ENCODE assay signal across 23 mouse cellular contexts in genomic region chr4:129095276-129095675, GRCm38 (mm10). TPM values are rescaled to one million over a fixed set of nuclear protein-coding genes. Genes with fewer than 3 reads are reported as not detected.
A peak's percentile ranks its signal among the peaks of the same experiment; 100 is the strongest.
DNase-seq lines count a peak whose midpoint lies in the region; ATAC-seq and TF ChIP-seq lines count a peak whose summit lies in the region.
"Had no signal": no experiment of that assay in that cellular context is flagged by ENCODE, and none has a peak within 500 bp of the region (broad histone marks: within the 10 kb centered on the region; RNA-seq: fewer than 3 reads in every experiment).

No protein-coding gene starts in this region.

- H3K27me3 ChIP-seq in intestine, embryonic 15.5 days (replicated peaks), result no peaks in the 10 kb centered on the region; the same call in 1 of the 2 replicates
- no peaks in the 10 kb centered on the region for H3K27me3 ChIP-seq in intestine, postnatal 0 days (replicated peaks; ENCODE audit: control insufficient read depth, insufficient read depth, low read length)
- H3K27me3 ChIP-seq in thymus, adult 2 months (ENCODE audit: control insufficient read depth, insufficient read depth, low read length), result no peaks in the 10 kb centered on the region; the same call in 1 of the 2 replicates
- H3K27me3 ChIP-seq in E14TG2a.4 (ENCODE audit: insufficient read depth, low read length), result peaks cover 44% of the 10 kb centered on the region

- no peak for TF ChIP-seq POLR2A in thymus, adult 2 months (IDR thresholded peaks at IDR 0.05; ENCODE audit: control insufficient read depth, extremely low read depth, insufficient read depth, low read length, poor library complexity)

- H3K9me3 ChIP-seq in intestine, embryonic 15.5 days, result no peaks in the 10 kb centered on the region
- no peaks in the 10 kb centered on the region for H3K9me3 ChIP-seq in intestine, postnatal 0 days (ENCODE audit: control insufficient read depth)
- H3K9me3 ChIP-seq in E14TG2a.4 (ENCODE audit: low read length), result no peaks in the 10 kb centered on the region
- H3K9me3 ChIP-seq: forebrain, embryonic 13.5 days; heart, embryonic 12.5 days had no signal

- intact Hi-C loops in gastrocnemius, postnatal 36 days (cut with DNase I), result no loop called here

- 22% methylated on average over 15 of the region's 15 CpGs for WGBS in intestine, embryonic 15.5 days
- 29% methylated on average over 15 of the region's 15 CpGs for WGBS in intestine, postnatal 0 days
- 34% methylated on average over 15 of the region's 15 CpGs for WGBS in thymus, adult 2 months

- no peaks in the 10 kb centered on the region for H3K4me1 ChIP-seq in intestine, embryonic 15.5 days (replicated peaks)
- no peaks in the 10 kb centered on the region for H3K4me1 ChIP-seq in intestine, postnatal 0 days (replicated peaks; ENCODE audit: control insufficient read depth, insufficient read depth, low read length)
- H3K4me1 ChIP-seq in thymus, adult 2 months (replicated peaks; ENCODE audit: control insufficient read depth, insufficient read depth, low read length), result no peaks in the 10 kb centered on the region
- peaks cover 9% of the 10 kb centered on the region for H3K4me1 ChIP-seq in E14TG2a.4 (replicated peaks; ENCODE audit: low read depth, low read length)
- H3K4me1 ChIP-seq: forebrain, embryonic 13.5 days; heart, embryonic 12.5 days had no signal

- H3K36me3 ChIP-seq in intestine, embryonic 15.5 days, result no peaks in the 10 kb centered on the region
- no peaks in the 10 kb centered on the region for H3K36me3 ChIP-seq in intestine, postnatal 0 days (ENCODE audit: control insufficient read depth, insufficient read depth)
- no peaks in the 10 kb centered on the region for H3K36me3 ChIP-seq in thymus, adult 2 months (ENCODE audit: control insufficient read depth, insufficient read depth, low read length)
- H3K36me3 ChIP-seq in E14TG2a.4 (ENCODE audit: insufficient read depth, low read length), result no peaks in the 10 kb centered on the region
- H3K36me3 ChIP-seq: heart, embryonic 12.5 days; hindbrain, embryonic 10.5 days had no signal

- H3K4me3 ChIP-seq in intestine, embryonic 15.5 days (replicated peaks), result no peak overlapping the region
- H3K4me3 ChIP-seq in intestine, postnatal 0 days (ENCODE audit: low read depth, low read length), result no peak overlapping the region
- H3K4me3 ChIP-seq in thymus, adult 2 months (ENCODE audit: control insufficient read depth, insufficient read depth, low read length), result no peak overlapping the region
- H3K4me3 ChIP-seq in E14TG2a.4 (replicated peaks; ENCODE audit: low read length), result peak overlapping the region; percentile 39; the same call in 1 of the 2 replicates
- H3K4me3 ChIP-seq: forebrain, embryonic 13.5 days; heart, embryonic 12.5 days; hindbrain, embryonic 10.5 days had no signal

- no peak overlapping the region for H3K27ac ChIP-seq in intestine, embryonic 15.5 days
- H3K27ac ChIP-seq in intestine, postnatal 0 days (ENCODE audit: low read depth, low read length), result no peak overlapping the region
- H3K27ac ChIP-seq in thymus, adult 2 months (ENCODE audit: control insufficient read depth, insufficient read depth, low read length), result no peak overlapping the region
- H3K27ac ChIP-seq: forebrain, embryonic 13.5 days; hindbrain, embryonic 10.5 days; hindbrain, embryonic 14.5 days had no signal

- peak; percentile 9 for DNase-seq in thymus, postnatal 14 days
- no peak for DNase-seq in thymus, adult 2 months
- DNase-seq in layer of hippocampus, postnatal 25 days (ENCODE audit: extremely low spot score in 1 of 2, low spot score in 1 of 2), result no peak
- no peak for DNase-seq in gastrocnemius, postnatal 36 days
- DNase-seq: adrenal gland, adult 2 months; adrenal gland, postnatal 25 days; cerebellum, adult 2 months; cerebellum, postnatal 10 days; forebrain, postnatal 0 days; gastrocnemius, postnatal 14 days had no signal

- H3K9ac ChIP-seq in intestine, embryonic 15.5 days, result no peak overlapping the region
- no peak overlapping the region for H3K9ac ChIP-seq in intestine, postnatal 0 days (ENCODE audit: low read depth, low read length)
- H3K9ac ChIP-seq: forebrain, embryonic 13.5 days; forebrain, postnatal 0 days; heart, embryonic 12.5 days; hindbrain, embryonic 14.5 days had no signal

- no peak for TF ChIP-seq CTCF in intestine, postnatal 0 days (IDR thresholded peaks at IDR 0.05; ENCODE audit: low read depth)
- TF ChIP-seq CTCF in thymus, adult 2 months (IDR thresholded peaks at IDR 0.05; ENCODE audit: borderline replicate concordance, control insufficient read depth, extremely low read depth, insufficient read depth, low read length, poor library complexity), result no peak
- TF ChIP-seq CTCF in E14TG2a.4 (conservative IDR thresholded peaks at IDR 0.05; ENCODE audit: low read length), result no peak

- no peak for ATAC-seq in intestine, embryonic 15.5 days
- ATAC-seq in intestine, postnatal 0 days, result no peak
- ATAC-seq: forebrain, embryonic 13.5 days; forebrain, postnatal 0 days; inflammation-experienced regulatory T-cells, adult 6 months had no signal

- 0 out of 2 replicates have a peak overlapping the region, but pooled peaks have one; percentile 3 for H3K4me2 ChIP-seq in intestine, embryonic 15.5 days (replicated peaks)
- no peak overlapping the region for H3K4me2 ChIP-seq in intestine, postnatal 0 days (replicated peaks; ENCODE audit: low read depth)
- H3K4me2 ChIP-seq: forebrain, embryonic 13.5 days; heart, embryonic 12.5 days; hindbrain, embryonic 14.5 days had no signal

RNA-seq across cellular contexts. Expression of gene Tmem54, which starts 10.1 kb away (rescaled TPM):
- 90.0 and 106 TPM in 2 replicates for polyA plus RNA-seq in intestine, embryonic 15.5 days (2015; fragmentation: Nextera tagmentation; extraction: Ambion mirVana)
- polyA plus RNA-seq in intestine, postnatal 0 days (2015; fragmentation: Nextera tagmentation; extraction: Ambion mirVana), result 363 and 366 TPM in 2 replicates
- polyA plus RNA-seq in thymus, adult 2 months (2012; rRNA removed), result 3.9 and 5.5 TPM in 2 replicates
- total RNA-seq in layer of hippocampus, postnatal 25 days (2021), result not detected
- not detected for total RNA-seq in gastrocnemius, postnatal 36 days (2021)
- total RNA-seq: adrenal gland, adult 2 months; adrenal gland, postnatal 25 days; forebrain, postnatal 0 days; gastrocnemius, adult 18-20 months; gastrocnemius, postnatal 14 days; granulocyte monocyte progenitor cell, adult 5-6 weeks; heart, adult 8-10 months; heart, postnatal 25 days had no signal
- polyA plus RNA-seq: adrenal gland, adult 2 months; cortical plate, adult 2 months; forebrain, embryonic 13.5 days; forebrain, postnatal 0 days; hindbrain, embryonic 14.5 days; inflammation-experienced regulatory T-cells, adult 6 months had no signal

RNA-seq across cellular contexts. Expression of gene Hpca, which starts 26.6 kb away (rescaled TPM):
- 4.1 and 5.2 TPM in 2 replicates for polyA plus RNA-seq in intestine, embryonic 15.5 days (2015; fragmentation: Nextera tagmentation; extraction: Ambion mirVana)
- 3.9 and 4.6 TPM in 2 replicates for polyA plus RNA-seq in intestine, postnatal 0 days (2015; fragmentation: Nextera tagmentation; extraction: Ambion mirVana)
- polyA plus RNA-seq in thymus, adult 2 months (2012; rRNA removed), result 0.92 and 1.0 TPM in 2 replicates
- total RNA-seq in layer of hippocampus, postnatal 25 days (2021), result 1,000 to 10,000 TPM; 2,567 to 2,613 TPM
- total RNA-seq in gastrocnemius, postnatal 36 days (2021), result not detected
- total RNA-seq: gastrocnemius, adult 18-20 months; granulocyte monocyte progenitor cell, adult 5-6 weeks; heart, postnatal 25 days had no signal
- polyA plus RNA-seq: inflammation-experienced regulatory T-cells, adult 6 months had no signal

RNA-seq across cellular contexts. Expression of gene Rnf19b, which starts 37.2 kb away (rescaled TPM):
- polyA plus RNA-seq in intestine, embryonic 15.5 days (2015; fragmentation: Nextera tagmentation; extraction: Ambion mirVana), result 6.7 and 7.0 TPM in 2 replicates
- 11.0 and 12.2 TPM in 2 replicates for polyA plus RNA-seq in intestine, postnatal 0 days (2015; fragmentation: Nextera tagmentation; extraction: Ambion mirVana)
- 74.1 and 82.3 TPM in 2 replicates for polyA plus RNA-seq in thymus, adult 2 months (2012; rRNA removed)
- 10 to 100 TPM; 48.1 to 49.7 TPM for total RNA-seq in layer of hippocampus, postnatal 25 days (2021)
- 10 to 100 TPM; 20.3 to 22.7 TPM for total RNA-seq in gastrocnemius, postnatal 36 days (2021)

RNA-seq across cellular contexts. Expression of gene Fndc5, which starts 41.5 kb away (rescaled TPM):
- polyA plus RNA-seq in intestine, embryonic 15.5 days (2015; fragmentation: Nextera tagmentation; extraction: Ambion mirVana), result 2.7 and 2.9 TPM in 2 replicates
- 14.5 and 15.4 TPM in 2 replicates for polyA plus RNA-seq in intestine, postnatal 0 days (2015; fragmentation: Nextera tagmentation; extraction: Ambion mirVana)
- 1.5 and 7.0 TPM in 2 replicates for polyA plus RNA-seq in thymus, adult 2 months (2012; rRNA removed)
- 10 to 100 TPM; 85.1 to 86.0 TPM for total RNA-seq in layer of hippocampus, postnatal 25 days (2021)
- total RNA-seq in gastrocnemius, postnatal 36 days (2021), result 10 to 100 TPM; 68.2 to 86.2 TPM
- total RNA-seq: granulocyte monocyte progenitor cell, adult 5-6 weeks had no signal

Comparison
In these comparisons a context has a peak if more than half of its experiments do, and no peak if none do; other contexts are left out.
1. RNA of gene Tmem54, which starts 10.1 kb away (polyA plus RNA-seq): 363 to 366 TPM in intestine, postnatal 0 days and 90.0 to 106 TPM in intestine, embryonic 15.5 days; 3.9 to 5.5 TPM in thymus, adult 2 months; every median in the first group is over 10 times any median in the second.